Mouse (Mus musculus) megakaryocyte-erythroid progenitor cell, adult 5-6 weeks (primary cell): ENCODE results near the gene P2ry12. TPM values are rescaled to one million over a fixed set of nuclear protein-coding genes. Genes with fewer than 3 reads are reported as not detected.

Experiments used
- ATAC-seq: replicated peaks from 2 replicates; pipeline ENCODE4 v1.8.0; 2016; ENCODE audit warnings: mild to moderate bottlenecking, inconsistent platforms; ENCODE audit not compliant: severe bottlenecking, poor library complexity, low FRiP score, low TSS enrichment
- total RNA-seq, 2 experiments: library from RNA; stranded (forward) in 1 of 2; stranded (reverse) in 1 of 2; fragments of 200-1000, 215-1000 nt in 1 of 2; fragments of >200 nt in 1 of 2; fragmentation: Nextera tagmentation in 1 of 2; gene quantifications; 2 replicates each; pipeline ENCODE4 v1.2.3; 2014 to 2017

Gene P2ry12
- total RNA-seq, 2 experiments from 2014 or later: not detected

DNA sequence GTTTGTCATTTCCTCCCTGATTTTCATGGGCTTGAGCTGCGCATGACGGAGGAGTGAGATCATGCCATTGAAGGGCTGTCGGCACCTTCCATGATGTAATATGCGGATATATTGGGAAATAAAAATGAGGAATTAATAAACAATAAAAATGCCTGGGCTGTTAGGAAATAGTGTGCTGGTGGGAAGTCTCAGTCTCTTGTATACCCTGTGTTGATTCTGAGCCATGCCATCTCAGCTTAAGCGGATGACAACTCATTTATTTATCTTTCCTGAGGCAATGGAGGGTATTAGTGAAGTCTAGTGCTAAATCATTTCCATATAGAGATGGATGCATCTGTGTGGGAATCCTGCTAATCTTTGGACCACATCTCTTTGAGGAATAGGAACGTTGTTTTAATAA lies 14.6 kb downstream of the P2ry12 start:
- ATAC-seq: no peak

DNA sequence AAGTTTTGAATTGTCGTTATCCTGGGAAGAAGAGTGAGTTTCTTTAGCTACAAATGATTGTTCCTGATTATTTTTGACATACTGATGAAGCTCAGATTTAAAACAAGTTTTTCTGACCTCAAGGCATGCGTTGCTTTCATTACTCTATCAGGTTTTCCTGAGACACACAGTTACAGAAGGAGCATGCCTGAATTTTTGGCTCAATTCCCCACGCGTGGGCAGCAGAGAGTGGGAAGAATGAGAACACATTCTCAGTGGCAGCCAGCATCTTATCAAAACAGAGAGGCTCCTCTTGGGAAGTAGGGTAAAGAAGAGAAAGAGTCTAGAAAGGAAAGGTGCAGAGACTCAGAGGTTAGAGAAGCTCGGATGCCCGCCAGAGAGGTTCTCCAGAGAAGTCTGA lies 19.3 kb downstream of the P2ry12 start:
- no peak for ATAC-seq

DNA sequence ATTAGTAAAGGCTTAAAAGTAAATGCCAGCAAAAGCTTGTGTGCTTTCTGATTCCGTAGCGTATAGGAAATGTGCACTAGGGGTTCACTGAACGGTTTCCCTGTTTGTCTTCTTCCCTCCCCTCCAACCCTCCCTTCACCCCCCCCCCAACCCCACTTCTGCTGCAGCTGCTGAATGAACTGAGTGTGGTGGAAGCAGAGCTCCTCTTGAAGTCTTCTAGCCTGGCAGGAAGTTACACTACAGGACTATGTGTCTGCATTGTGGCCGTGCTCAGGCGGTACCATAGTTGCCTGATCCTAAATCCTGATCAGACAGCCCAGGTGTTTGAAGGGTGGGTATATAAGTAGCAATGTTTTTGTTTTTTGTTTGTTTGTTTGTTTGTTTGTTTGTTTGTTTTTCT lies 27.8 kb downstream of the P2ry12 start:
- no peak for ATAC-seq

- no peak for ATAC-seq
Measured at GRCm38 (mm10) chr3:59230912-59231311, 31.8 kb downstream of the P2ry12 start.

DNA sequence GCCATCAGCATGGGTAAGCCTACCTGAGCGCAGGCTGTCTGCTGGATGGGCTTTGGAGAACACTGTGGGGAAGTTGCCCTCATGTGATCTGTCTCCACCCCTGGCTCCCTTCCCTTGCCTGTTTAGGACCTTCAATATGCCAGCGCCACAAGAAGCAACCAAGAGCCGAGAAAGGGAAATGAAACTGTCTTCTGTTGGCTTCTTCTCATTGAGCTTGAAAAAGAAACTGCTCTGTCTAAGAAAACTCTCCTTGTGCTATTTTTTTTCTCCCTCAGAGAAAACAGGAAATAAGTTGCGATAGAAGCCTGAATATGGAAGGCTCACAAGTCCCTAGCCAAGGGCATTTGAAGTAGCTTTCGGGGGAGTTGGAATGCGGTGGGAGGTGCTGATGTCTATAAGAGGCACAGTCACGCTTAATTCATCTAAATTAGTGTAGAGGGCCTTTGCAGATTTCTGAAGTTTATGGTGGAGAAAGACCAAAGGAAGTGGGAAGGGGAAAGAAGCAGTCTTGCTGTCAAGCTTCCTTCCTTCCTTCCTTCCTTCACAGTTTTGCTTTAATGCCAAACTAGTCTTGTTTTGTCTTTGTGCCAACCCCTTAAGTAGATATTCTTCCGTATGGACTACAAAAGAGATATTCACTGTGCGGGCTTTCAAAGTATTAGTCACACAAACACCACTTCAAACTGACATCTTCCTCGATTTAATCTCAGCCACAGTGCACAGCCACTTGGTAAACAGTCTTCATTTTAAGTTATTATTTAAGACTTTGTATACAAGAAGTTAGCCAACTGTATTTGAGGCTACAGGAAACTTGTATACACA lies 33.7 kb downstream of the P2ry12 start:
- ATAC-seq: no peak

DNA sequence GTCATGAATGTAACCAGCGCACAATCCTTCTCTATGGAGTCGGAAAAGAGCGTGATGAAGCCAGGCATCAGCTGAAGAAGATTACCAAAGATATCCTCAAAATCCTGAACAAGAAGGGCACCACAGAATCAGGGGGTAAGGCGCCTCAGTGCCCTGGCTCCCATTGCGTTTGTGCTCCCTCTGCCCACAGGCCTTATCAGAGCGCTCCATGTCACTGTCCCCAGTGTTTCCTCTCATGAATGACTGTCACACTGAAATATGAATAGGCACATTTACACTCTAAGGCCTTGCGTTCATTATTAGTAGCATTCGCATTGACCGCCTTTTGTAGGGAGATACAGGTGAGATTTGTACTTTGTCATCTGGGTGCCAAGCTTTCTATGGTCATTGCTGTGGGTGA lies 35.0 kb downstream of the P2ry12 start:
- peak; percentile 83 for ATAC-seq

DNA sequence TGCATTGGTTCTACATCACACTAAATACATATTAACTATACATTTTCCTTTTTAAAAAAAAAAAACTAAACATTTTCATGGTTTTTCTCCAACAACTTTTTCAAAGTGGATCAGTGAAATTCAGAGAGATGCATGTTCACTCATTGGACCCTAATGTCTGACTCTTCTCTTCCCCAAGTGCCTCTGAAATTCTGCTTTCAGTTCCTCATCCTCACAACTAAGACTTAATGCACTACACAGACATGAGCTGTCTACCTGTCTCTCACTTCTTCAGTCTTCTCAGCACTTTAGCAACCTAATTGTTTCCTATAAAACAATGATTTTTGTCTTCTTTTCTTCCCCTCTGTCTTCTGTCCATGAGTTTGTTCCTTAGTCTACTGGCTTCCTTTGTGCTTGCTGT lies 37.3 kb downstream of the P2ry12 start:
- ATAC-seq: no peak

DNA sequence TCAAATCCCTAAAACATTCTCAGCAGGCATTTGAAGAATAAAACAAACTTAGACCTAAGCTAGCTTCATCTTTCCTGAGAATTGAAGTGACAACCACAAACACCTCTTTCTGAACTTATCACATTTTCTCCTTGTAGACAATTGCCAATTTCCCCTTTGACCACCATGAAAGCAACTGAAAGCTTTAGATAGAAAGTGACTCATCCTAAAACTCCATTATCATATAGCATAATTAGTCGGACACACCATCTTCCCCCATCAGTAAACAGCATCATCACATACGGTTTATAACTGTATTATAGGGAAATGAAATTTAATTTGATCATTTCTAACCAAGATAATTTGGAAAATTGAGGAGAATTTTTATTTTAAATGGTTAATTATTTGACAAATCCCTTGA lies 40.4 kb downstream of the P2ry12 start:
- no peak for ATAC-seq

DNA sequence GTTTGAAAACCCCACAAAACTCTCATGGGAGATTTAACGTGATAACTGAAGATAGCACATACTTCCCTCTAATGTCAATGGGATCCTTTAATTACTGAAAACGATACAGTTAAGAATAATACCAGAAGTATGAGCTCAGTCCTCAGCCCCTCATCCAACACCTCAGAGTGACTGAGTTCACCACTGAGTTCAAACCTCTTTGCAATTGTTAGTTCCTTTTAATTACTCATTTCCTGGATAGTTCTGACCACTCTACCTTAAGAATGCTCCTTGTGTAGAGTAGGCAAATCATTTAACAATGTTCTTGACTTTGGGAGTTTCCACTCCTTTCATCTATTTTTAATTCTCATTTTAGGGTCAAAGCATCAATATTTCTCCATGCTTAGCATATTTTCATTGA lies 43.3 kb downstream of the P2ry12 start:
- ATAC-seq: no peak

DNA sequence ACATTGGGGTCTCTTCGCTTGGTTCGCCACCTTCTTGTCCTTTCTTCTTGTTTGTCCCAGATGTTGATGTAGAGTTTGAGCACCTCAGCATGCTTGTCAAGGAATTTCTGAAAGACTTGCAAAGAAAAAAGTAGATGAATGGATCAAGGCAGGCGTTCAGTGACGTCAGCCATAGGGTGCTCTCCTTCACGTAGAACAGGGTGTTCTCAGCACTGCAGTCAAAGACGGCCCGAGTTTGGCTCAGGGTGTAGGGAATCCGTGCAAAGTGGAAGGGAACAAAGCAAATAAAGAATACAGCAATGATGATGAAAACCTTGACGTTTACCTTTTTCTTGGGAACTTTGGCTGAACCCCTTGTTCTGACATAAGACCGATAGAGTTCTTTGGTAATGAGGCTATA lies 45.5 kb downstream of the P2ry12 start:
- ATAC-seq: no peak

DNA sequence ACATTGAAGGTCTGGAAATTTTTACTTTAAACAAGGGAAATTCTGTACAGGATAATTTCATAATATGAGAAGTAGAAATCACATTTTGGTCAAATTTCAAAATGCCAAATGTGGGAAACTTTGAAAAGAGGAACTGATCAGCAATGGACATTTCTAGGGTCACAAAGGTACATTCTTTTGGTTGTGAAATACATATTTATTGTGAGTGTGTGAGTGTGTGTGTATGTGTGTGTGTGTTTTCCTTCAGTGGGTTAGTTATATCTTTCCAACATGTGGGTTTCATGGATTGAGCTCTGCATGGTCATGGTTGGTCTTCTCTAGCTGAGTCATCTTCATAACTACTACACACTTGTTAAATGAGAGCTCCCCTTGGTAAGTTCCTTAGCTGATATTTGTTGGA lies 50.3 kb downstream of the P2ry12 start:
- no peak for ATAC-seq

DNA sequence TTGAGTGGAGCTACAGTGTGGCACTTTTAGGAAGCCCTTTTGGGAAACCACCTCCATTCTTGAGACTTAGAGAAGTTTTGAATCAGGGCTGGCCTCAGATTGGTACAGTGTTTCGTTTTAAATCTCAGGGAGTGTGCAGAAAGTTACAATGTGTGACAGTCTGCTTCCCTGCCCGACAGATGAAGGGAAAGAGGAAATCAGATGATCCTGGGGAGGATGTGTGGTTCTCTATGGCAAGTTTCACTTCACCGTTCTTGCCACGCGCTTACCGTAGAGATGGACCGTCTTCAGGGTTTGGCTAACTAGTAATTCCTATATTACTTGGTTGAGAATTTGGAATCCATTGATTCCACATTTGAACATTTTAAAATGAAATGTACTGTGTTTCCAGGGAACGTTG lies 50.9 kb downstream of the P2ry12 start:
- ATAC-seq: no peak

DNA sequence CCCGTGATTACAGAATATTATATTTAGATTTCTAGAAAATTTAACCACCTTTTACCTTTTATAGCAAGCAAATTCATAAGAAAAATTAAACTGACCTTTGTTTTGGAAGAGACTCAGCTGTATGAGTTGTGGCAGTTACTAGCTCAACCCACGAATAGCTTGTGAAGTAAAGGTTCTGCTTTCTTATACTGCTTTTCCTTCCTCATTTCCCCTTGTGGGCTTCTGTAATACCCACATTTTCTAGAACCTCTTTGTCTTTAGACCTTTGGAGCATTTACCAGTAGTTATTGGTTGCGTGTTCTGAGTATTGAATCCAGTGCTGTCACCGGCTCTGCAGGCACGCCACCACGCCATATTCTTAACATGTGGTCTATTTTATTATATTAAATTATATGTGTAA lies 51.9 kb downstream of the P2ry12 start, which contains the start of gene P2ry13:
Gene P2ry13 (minus strand): TSS at position 156 of the 400 bp plus-strand sequence.
- ATAC-seq: no peak

DNA sequence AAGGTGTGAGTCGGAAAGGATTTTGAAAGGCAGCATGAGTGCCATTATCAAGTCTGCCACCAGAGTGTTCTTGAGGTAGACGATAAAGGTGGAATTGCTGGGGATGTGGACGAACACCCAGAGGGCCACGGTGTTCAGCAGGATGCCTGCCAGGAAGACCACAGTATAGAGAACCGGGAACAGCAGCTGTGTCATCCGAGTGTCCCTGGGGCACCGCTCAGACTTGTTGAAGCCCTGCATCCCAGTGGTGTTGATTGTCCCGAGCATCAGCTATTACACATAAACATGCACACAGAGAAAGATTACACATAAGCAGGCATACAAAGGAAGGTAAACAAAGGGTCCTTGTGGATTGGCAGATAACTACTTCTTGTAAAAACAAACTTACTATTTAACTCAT lies 52.6 kb downstream of the P2ry12 start:
- no peak for ATAC-seq

DNA sequence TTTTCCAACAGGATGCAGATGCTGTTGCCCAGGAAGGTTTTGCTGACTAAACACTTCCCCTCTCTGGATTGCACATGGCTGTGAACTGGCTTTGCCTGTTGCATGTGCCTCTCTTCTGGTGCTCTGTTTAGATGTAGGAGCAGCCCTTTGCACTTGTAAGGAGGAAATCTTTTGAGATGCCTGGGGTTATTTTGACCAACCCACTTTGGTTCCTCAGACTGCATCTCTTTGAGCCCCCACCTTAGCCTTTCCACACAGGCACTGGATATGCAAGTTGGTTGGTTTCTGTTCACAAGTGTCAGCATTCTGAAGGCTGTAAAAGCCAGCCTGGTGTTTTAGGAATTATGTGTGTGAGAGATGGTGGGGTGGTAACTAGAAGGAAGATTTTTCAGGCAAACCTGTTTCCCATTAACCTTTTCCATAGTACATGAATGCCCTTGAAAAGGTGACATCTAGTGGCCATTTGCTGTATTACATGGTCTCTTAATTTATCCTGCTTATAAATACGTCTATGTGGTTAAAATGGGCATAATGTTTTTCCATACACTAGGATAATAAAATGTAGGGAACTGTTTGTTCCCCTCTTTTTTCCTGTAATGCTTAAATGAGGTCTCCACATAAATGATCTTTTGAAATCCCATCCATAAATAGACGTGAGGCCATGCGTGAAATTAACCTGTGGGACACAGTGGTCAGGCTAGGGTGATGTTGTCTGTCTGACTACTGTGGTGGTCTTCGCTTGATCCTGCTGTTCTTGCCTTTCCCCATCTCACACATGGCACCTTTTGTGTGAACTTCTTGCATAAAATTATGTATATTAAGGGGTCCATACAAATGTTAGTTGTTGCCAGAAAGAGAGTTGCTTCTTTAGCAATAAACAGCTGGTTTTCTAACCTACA lies 53.8 kb downstream of the P2ry12 start:
- peak; percentile 70 for ATAC-seq

- no peak for ATAC-seq
Measured at GRCm38 (mm10) chr3:59205941-59206340, 56.7 kb downstream of the P2ry12 start.

GRCm38 (mm10) chr3:59204719-59205503 lies 57.8 kb downstream of the P2ry12 start:
- ATAC-seq: no peak

DNA sequence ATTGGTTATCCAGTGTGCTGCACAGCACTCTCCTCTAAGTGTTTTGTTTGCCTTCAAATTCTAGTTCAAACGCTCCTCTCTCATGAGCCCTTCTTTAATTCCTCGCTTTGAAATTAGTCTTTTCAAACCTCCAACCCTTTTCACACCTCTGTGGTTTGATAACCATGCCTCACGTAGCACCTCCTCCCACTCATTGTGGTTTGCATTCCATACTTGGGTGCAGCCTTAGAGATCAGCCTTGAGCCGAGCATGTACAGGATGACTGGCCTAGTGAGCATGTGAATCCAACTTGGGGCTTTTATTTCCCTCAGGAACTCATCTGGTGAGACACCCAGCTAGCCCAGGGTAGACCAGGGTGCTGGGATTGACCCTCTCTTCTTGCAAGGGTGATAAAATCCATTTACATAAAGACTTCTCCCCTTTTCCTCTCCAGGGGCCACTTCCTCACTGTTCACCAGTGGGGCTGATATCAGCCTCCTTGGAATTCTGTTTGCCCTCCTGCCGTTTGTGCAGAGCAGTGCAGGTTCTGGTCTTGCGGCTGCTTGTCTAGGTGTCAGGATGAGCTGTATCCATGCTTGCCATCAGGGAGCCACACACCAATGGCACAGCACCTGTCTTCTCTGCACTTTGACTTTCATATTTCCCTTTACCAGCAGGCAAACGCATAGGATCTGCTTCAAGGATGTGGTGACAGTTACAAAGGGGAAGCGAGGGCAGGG lies 58.7 kb downstream of the P2ry12 start:
- no peak for ATAC-seq

DNA sequence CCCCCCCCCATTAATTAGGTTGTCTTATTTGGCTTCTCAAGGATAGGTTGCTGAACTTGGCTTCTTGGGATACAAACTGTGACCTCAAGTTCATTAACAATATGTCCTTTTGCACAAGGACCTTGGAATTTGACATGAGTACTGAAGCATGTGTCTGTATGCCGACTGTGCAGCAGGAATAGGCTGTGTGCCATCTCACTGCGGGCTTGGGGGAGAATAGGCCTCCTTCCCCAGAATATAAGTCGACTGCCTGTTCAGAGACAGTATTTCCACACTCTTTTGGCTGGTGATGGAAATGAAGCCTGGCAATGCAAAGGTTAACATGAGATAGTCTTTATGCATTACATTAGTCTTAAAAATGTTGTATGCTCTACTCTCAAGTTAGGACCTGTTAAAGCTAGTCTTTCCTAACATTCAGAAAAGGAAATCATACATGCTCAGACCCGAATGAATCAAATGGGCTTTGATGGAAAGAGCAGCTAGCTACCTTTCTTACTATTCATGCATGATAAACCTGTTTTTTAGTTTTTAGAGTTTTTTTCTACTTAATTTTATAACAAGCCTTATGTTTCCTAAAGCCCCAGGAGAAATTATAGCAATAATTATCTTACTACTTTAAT lies 65.2 kb downstream of the P2ry12 start:
- no peak for ATAC-seq
